Mouse (Mus musculus): ENCODE measurements at regions not wholly inside any gene's neighbourhood (a gene's known extent, or its start where the extent isn't known, plus 50 kb on each side); places are given as distances from the start of the nearest gene placed in this dataset.

DNA sequence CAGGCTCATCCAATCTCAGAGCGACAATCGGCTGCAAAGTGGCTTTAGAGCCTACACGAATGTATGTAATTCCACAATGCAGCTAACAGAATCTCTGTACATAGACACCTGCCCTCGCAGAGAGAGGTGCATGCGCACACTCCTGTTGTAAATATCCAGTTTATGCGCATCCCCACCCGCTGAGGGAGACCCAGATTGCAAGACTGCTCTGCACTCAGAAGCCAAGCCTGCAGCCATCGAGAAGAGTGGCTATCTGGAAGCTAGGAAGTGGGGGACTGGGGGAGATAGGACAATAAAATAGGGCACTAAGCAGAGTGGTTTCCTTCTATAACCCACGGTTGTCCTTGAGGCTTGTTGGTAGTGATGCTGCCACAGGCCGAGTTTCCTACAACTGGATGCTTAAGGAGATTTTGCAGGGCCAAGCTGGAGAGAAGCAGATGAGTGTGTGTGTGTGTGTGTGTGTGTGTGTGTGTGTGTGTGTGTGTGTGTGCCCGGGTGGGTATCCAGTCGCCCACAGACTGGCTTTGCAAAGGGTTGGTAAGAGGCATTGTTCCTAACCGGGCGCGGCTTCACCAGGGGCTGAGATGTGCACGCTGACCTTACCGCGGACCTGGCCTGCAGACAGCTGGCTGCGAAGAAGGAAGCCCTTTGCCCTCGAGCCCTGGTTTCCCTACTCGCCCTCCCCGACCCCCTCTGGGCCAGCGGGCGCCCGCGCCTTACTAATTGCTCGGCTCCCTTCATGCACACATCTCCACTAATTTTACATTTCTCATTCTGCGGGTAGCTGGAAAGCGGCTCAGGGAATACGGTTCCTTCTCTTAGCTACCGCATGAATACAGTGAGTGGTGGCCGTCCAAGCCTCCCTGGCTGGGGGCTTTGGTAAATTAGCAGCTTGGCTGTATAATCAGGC lies 81.1 kb upstream of the Tbca start:
- DNase-seq (ENCODE audit: low read depth, low spot score), result no peak

DNA sequence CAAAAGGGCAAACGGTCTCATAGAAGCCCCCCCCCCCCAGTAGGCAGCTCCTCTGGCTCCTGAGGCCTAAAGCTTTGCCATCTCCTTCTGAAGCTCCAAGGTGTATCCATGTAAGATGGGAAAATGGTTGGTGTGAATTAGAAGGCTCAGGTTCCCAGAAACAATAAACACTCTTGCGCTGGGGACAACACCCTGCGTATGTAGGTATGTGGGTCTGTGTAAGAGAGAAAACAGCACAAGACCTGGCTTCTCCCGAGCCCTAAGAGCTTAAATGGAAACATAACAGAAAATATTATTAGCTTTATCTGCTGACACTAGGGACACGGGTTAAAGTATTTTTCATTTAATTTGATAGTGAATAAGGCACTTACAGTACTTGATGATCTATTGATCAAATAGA lies 79.9 kb upstream of the Tbca start:
- no peak for DNase-seq (ENCODE audit: low read depth, low spot score)

DNA sequence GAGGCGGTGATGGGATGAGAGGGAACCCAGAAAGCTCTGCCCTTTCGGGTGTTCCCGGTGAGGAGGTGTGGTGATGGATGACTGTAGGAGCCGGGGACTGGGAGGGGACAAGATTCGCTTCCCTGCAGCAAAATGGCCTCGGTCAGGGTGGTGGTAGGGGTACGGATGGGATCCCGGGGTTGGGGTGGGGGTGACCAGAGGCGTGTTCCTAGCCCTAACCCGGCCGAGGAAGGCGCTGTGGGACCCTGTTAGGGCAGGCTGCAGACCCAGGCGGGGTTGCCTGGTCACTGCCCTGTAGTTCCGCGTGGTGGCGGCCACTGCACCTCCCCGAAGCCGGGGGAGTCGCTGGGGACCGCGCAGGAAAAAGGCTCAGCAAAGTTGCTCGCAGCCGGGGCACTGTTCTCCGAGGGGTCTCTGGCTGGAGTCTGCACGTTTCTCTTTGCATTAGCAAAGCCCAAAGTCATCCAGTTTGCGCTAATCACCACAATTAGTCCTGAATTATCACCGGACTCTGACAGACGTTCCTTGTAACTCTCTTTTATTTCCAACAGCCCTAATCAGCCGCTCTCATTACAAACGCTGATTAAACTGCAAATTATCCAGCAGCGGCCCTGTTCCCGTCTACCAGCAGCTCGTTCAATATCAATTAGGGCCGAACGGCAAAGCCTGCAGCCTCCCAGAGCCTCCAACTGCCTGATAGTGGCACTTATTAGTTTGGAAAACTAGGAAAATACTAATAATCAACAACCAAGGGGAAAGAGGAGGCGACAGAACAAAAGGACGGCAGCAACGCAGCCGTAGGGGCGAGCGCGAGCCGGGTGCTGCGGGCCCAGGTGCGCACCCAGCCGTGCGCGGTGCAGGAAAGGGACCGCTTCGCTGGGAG lies 78.8 kb upstream of the Tbca start:
- DNase-seq (ENCODE audit: low read depth, low spot score), result peak; percentile 58

DNA sequence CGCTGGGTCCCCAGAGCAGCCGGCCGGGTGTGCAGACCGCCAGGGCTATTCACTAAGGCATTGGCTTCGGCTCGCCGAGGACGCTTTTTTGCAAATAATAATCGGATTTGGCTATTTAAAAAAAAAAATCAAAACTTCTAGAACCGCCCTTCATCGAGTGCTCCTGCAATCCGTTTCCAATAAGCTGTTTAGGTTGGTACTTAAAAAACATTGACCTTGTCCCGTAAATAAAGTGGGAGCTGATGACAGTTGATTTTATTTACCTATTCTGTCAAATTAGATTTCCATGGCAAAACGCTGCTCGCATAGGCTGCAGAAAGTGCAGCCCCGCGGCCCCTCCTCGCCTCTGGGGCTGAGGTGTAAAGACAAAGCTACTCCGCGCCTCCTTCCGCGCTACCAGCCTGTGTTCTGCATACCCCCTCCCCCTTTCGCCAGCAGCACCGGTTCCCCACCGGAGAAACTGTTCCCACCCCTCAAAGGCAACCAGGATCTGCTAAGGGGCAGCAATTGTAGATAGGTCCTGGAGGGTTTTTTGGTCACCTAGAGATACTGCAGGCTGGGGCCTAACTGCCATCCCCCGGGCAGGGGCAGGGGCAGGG lies 78.0 kb upstream of the Tbca start:
- DNase-seq (ENCODE audit: low read depth, low spot score), result no peak

DNA sequence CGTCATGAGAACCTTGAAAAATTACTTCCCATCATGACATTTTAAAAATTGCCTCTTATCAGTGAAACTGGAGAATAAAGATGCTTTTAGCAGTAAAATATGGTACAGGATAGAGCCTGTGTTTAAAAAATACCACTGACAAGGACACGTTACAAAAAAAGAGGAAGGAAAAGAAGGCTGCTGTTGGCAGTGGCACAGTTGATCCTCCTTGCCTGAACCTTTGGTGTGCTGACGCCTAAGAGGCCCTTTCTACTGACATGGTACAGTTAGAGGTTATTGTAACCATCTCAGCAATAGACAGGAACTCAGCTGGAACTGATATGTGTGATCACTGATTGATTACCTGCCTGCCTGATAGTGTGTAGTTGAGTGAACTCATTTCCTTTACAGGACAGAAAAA lies 75.3 kb upstream of the Tbca start:
- no peak for DNase-seq (ENCODE audit: low read depth, low spot score)

DNA sequence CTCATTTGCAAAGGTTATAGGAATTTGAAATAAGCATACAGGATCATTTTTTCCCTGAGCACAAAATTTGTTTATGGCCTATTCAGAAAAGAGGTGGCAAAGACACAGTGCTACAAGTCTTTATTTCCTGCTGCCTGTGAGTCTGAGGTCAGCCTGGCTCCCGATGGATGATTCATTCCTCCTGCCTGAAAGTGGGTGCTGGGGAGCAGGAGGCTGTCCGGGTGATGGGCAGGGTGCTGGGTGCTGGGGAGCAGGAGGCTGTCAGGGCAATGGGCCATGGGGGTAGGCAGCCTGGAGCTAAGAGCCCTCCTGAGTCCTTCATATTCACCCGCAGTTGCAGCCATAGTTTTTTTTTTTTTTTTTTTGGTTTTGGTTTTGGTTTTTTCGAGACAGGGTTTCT lies 67.1 kb upstream of the Tbca start:
- DNase-seq (ENCODE audit: low read depth, low spot score), result no peak

All from forelimb bud, embryonic 11.5 days (tissue).